Mouse (Mus musculus) spleen, adult 2 months (tissue): ENCODE results near the gene Trim54. TPM values are rescaled to one million over a fixed set of nuclear protein-coding genes. Genes with fewer than 3 reads are reported as not detected.

Source experiments
- DNase-seq, 2 experiments: peaks; one replicate each; pipeline versions ENCODE4 v3.0.0 to v3.0.0-alpha.2; 2012 to 2021; ENCODE audit warnings: low spot score in 2 of 2, low read depth in 1 of 2
- H3K27ac ChIP-seq: fragments of 200-500 bp; 2 replicates; pipeline ENCODE4 v1.5.1; 2012; ENCODE audit warnings: low read length, inconsistent platforms; ENCODE audit not compliant: insufficient read depth
- H3K27me3 ChIP-seq: fragments of 200-500 bp; 2 replicates; pipeline ENCODE4 v1.6.1; 2012; ENCODE audit warnings: mild to moderate bottlenecking, moderate library complexity, low read length, inconsistent platforms; ENCODE audit not compliant: control insufficient read depth, insufficient read depth
- H3K36me3 ChIP-seq: fragments of 200-500 bp; 2 replicates; pipeline ENCODE4 v1.6.1; 2012; ENCODE audit warnings: mild to moderate bottlenecking, low read length, inconsistent platforms; ENCODE audit not compliant: control insufficient read depth, insufficient read depth
- H3K4me1 ChIP-seq: fragments of 200-500 bp; 2 replicates; pipeline ENCODE4 v1.6.1; 2011; ENCODE audit warnings: inconsistent platforms; ENCODE audit not compliant: control insufficient read depth, insufficient read depth, insufficient read length
- H3K4me3 ChIP-seq: fragments of 200-500 bp; 2 replicates; pipeline ENCODE4 v1.5.1; 2011; ENCODE audit warnings: mild to moderate bottlenecking, inconsistent platforms; ENCODE audit not compliant: insufficient read depth, insufficient read length; ENCODE audit errors: extremely low read depth
- CTCF ChIP-seq: fragments of 200-500 bp; IDR thresholded peaks from 2 replicates; pipeline ENCODE4 v1.5.1; 2011; ENCODE audit warnings: mild to moderate bottlenecking, inconsistent platforms; ENCODE audit not compliant: insufficient read depth, insufficient read length, insufficient replicate concordance; ENCODE audit errors: extremely low read depth
- POLR2A ChIP-seq: fragments of 200-500 bp; IDR thresholded peaks from 2 replicates; pipeline ENCODE4 v1.6.1; 2011; ENCODE audit warnings: low read depth, low read length, inconsistent platforms
- WGBS: fragments of 180-500 bp; shearing (Covaris S2); methylation state at CpG from one replicate; pipeline ENCODE4 v1.1.7; 2018; 5-methylcytosine and 5-hydroxymethylcytosine counted together
- polyA plus RNA-seq: library from polyadenylated mRNA; depleted of rRNA; stranded (reverse); fragments of >200 nt; gene quantifications from 2 replicates; pipeline ENCODE4 v1.2.3, GENCODE M21; 2012

Trim54 gene
- polyA plus RNA-seq, 1 experiment, result not detected

DNA sequence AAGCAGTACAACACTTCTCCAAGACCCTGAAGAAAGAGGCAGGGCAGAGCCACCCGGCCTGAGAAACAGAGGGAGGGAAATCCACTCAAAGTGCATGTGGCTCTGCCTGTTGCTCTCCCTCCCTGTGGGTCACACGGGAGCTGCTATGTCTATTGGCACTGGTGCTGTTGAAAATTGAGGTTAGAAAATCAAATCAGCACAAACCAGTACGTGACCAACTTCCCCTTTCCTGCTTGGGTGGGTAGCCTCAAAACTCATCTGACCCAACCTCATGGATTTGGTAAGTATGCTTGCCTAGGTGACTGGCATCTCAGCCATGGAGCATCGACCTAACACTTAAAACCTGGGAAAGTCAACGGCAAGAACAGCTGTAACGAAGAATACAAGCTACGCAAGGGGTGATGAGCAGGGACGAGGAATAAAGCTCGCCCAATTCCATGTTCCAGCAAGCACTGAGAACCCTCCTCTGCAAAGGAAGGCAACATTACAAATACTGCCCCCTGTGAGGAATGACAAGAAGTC, 10.6 kb upstream of the Trim54 start, which contains the start of gene Dnajc5g:
Gene Dnajc5g, plus strand, starts transcription at position 472 of the 522 bp plus-strand sequence.
- Histone ChIP-seq H3K4me1 (no peaks in the 10 kb centered on the region), H3K27ac (no peak within 1 kb of the TSS), H3K36me3 (no peaks in the 10 kb centered on the region), H3K4me3 (no peak within 1 kb of the TSS), H3K27me3 (peaks cover 1% of the 10 kb centered on the region; the same call in 1 of the 2 replicates)
- no peak for DNase-seq
- WGBS, result 52% methylated on average over 9 of the region's 9 CpGs
- TF ChIP-seq CTCF (no peak), POLR2A (no peak)

- Histone ChIP-seq H3K27me3 (0 out of 2 replicates have a peak, but pooled peaks cover under 1% of the 10 kb centered on the region), H3K4me1 (no peaks in the 10 kb centered on the region), H3K4me3 (no peak within 1 kb of the TSS), H3K36me3 (no peaks in the 10 kb centered on the region), H3K27ac (no peak within 1 kb of the TSS)
- WGBS, result 91% methylated on average over 18 of the region's 18 CpGs
- TF ChIP-seq POLR2A (no peak), CTCF (no peak)
- no peak for DNase-seq
Observed at GRCm38 (mm10) chr5:31108000-31108490, 8.5 kb upstream of the Trim54 start, which contains the start of gene Slc30a3. Gene Slc30a3, minus strand, starts transcription at chr5:31108237.

DNA sequence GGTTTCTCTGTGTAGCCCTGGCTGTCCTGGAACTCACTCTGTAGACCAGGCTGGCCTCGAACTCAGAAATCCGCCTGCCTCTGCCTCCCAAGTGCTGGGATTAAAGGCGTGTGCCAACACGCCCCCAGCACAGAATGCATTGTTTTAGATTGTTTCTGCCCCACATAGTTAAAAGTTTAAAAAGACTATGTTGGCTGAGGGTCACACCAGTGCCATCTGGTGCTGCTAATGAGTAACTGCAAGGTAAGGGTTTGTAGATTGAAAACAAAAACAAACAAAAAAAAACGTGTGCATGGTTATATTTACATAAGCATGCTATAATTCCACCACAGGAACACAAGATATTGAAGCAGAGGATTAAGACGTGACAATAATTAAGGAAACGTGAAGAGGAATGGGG, 5.7 kb upstream of the Trim54 start:
- no peak for DNase-seq
- no peak for TF ChIP-seq CTCF
- no peak for TF ChIP-seq POLR2A
- no peaks in the 10 kb centered on the region for H3K36me3 ChIP-seq
- H3K4me1 ChIP-seq, result no peaks in the 10 kb centered on the region
- H3K27ac ChIP-seq, result no peak overlapping the region
- H3K27me3 ChIP-seq, result 0 out of 2 replicates have a peak, but pooled peaks cover 1% of the 10 kb centered on the region
- H3K4me3 ChIP-seq, result no peak overlapping the region
- WGBS, result 24% methylated on average over 7 of the region's 7 CpGs

- no peak for DNase-seq
- Histone ChIP-seq H3K27ac (no peak overlapping the region), H3K4me1 (no peaks in the 10 kb centered on the region), H3K27me3 (0 out of 2 replicates have a peak, but pooled peaks cover 1% of the 10 kb centered on the region), H3K36me3 (no peaks in the 10 kb centered on the region), H3K4me3 (no peak overlapping the region)
- WGBS, result 39% methylated on average over 10 of the region's 10 CpGs
- TF ChIP-seq CTCF, result no peak
- TF ChIP-seq POLR2A, result no peak
Observed at GRCm38 (mm10) chr5:31116912-31117311, 400 bp downstream of the Trim54 start.

- WGBS, result 26% methylated on average over 8 of the region's 8 CpGs
- H3K36me3 ChIP-seq, result no peaks in the 10 kb centered on the region
- no peak overlapping the region for H3K27ac ChIP-seq
- no peak for DNase-seq
- no peak overlapping the region for H3K4me3 ChIP-seq
- no peaks in the 10 kb centered on the region for H3K4me1 ChIP-seq
- H3K27me3 ChIP-seq, result no peaks in the 10 kb centered on the region
- TF ChIP-seq CTCF (no peak), POLR2A (no peak)
Observed at GRCm38 (mm10) chr5:31121111-31121510, 4.6 kb downstream of the Trim54 start.

DNA sequence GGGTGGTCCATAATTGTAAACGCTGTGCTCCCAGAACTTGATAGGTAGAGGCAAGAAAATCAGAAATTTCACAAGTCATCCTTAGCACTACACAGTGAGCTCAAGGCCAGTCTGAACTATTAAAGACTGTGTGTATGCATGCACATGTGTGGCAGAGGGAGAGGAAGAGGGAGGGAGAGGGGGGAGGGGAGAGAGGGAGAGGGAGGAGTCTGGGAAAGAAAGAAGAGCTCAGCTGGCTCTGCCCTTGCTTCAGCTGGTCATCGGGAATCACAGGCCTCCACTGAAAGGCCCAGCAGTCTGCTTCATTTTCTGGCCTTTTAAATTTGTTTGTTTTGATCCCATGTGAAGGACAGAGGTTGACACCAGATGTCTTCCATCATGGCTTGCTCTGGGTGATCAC, 7.0 kb downstream of the Trim54 start:
- TF ChIP-seq POLR2A (no peak), CTCF (no peak)
- no peaks in the 10 kb centered on the region for H3K4me1 ChIP-seq

GRCm38 (mm10) chr5:31126050-31126449, 9.5 kb downstream of the Trim54 start:
- no peak for TF ChIP-seq CTCF
- no peak for TF ChIP-seq POLR2A
- WGBS, result 43% methylated on average over 5 of the region's 5 CpGs

More for the DNA sequence above, 7.0 kb downstream of the Trim54 start:
- no peak overlapping the region for H3K27ac ChIP-seq
- 57% methylated on average over 2 of the region's 2 CpGs for WGBS
- no peaks in the 10 kb centered on the region for H3K27me3 ChIP-seq
- no peak for DNase-seq
- no peaks in the 10 kb centered on the region for H3K36me3 ChIP-seq
- no peak overlapping the region for H3K4me3 ChIP-seq

More at GRCm38 (mm10) chr5:31126050-31126449, 9.5 kb downstream of the Trim54 start:
- DNase-seq, result no peak
- no peaks in the 10 kb centered on the region for H3K27me3 ChIP-seq
- no peak overlapping the region for H3K4me3 ChIP-seq
- H3K36me3 ChIP-seq, result no peaks in the 10 kb centered on the region
- no peaks in the 10 kb centered on the region for H3K4me1 ChIP-seq
- H3K27ac ChIP-seq, result no peak overlapping the region
